Mouse (Mus musculus) inflammation-experienced regulatory T-cells, adult 16 weeks (primary cell): ENCODE results near the gene Krt27. TPM values are rescaled to one million over a fixed set of nuclear protein-coding genes. Genes with fewer than 3 reads are reported as not detected.

Experiments used
- polyA plus RNA-seq: library from polyadenylated mRNA; unstranded; fragments of 100-300 nt; shearing (Covaris generic); gene quantifications from one replicate; pipeline ENCODE4 v1.2.1, GENCODE M21; 2017

The Krt27 gene
- polyA plus RNA-seq, result not detected

DNA sequence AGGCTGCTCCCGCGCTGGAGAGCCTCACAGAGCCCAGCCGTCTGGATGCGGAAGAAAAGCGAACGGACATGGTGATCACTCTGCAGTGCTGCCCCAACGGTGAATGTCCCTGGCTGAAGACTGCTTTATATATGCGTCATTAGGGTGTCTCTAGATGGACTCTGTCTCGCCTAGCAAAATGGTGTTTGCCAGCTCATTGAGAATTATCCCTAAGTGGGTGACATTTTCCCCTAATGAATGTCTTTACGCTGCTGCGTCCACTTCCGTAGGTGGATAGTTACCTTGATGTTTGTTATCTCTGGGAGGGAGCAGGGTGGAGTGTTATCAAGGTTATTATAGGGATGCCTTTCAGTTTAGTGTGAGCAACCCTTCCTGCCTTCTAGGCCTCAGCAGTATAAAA lies at the start of gene Krt27:
Krt27 (minus strand) TSS at position 101 of the 400 bp plus-strand sequence.

DNA sequence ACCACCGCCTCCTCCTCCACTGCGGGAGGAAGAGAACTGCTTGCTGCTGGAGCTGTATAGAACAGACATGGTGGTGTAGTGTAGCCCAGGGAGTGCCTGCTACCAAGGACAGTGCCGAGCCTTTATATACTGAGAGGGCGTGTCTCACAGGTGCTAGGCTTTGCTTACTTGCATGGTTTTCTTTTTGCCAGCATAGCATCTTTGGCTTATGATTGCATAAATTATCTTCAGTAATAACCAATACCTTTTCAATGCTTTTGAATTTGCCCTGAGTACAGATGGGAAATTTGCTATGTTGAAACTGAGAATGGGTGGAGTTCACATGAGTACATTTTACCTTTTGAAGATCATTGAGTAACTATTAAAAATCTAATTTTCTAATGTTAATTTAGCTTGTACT lies 38.4 kb upstream of the Krt27 start, which contains the start of gene Krt10:
Krt10 (minus strand) TSS at position 101 of the 400 bp plus-strand sequence.

DNA sequence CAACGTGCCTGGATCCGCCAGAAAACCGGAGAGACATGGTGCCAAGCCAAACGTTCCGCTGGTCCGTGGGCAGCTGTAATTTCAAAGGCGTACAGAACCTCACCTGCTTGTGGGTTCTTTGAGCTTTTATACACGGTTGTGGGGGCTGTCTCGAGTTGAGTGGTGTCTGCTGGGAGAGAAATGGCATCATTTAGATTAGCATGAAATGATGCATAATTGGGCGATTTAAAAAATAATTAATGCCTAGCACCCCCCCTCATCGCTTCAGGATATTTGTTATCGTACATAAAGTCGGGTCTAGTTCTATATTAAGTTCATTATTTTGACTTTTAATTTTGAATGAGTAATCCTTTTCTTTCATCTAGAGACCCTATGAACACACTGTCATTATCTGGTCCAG lies 23.9 kb upstream of the Krt27 start, which contains the start of gene Krt28:
Krt28 (minus strand) TSS at position 101 of the 400 bp plus-strand sequence.

DNA sequence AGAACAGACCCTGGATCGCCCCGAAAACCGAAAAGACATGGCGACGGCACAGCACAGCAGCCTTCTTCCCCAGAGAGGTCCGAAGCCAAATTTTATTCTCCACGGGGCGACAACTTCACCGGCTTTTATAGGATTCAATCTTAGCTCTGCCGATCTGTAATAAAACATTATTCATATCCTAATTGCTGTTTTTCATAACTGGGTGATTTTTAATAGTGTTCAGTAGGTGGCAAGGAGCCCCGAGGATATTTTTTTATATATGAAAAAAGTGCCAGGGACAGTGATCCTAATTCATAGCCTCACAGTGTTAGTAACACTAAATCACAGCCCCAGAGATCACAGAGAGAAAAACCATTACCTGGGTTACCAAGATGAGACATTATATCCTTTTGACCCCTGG lies 13.0 kb downstream of the Krt27 start, which contains the start of gene Krt26:
Krt26 (minus strand) TSS at position 101 of the 400 bp plus-strand sequence.

DNA sequence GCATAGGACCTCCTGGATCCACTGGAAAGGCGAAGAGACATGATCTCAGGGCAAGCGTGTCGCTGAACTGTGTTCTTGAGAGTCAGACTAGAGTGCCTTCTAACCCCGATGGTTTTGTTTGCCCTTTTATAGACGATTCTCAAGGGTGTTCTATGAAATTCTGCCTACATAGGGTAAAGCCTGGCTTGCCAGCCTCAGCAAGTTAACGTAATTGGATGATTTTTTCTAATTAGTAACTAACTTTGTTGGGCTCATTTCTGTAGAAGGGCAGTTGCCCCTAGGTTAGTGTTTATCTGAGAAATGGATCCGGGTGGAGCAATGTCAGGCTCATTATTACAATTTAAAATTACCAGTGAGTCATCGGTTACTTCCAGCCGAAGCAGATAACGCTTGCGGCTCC lies 28.1 kb downstream of the Krt27 start, which contains the start of gene Krt25:
Krt25 (minus strand) TSS at position 101 of the 400 bp plus-strand sequence.

Other genes starting within 250 kb of the Krt27 start
- 398 TPM for gene Ccr7, start 196.0 kb downstream of the Krt27 start, polyA plus RNA-seq
- gene Smarce1, start 120.1 kb downstream of the Krt27 start, polyA plus RNA-seq, result 225 TPM
- gene Krt222, start 107.0 kb downstream of the Krt27 start, polyA plus RNA-seq, result 2.2 TPM
- gene Krt24, start 65.8 kb downstream of the Krt27 start, polyA plus RNA-seq, result not detected
- not detected for gene Krt25, start 28.2 kb downstream of the Krt27 start, polyA plus RNA-seq
- not detected for gene Krt26, start 13.1 kb downstream of the Krt27 start, polyA plus RNA-seq
- gene Krt28, start 23.8 kb upstream of the Krt27 start, polyA plus RNA-seq, result not detected
- gene Krt10, start 38.3 kb upstream of the Krt27 start, polyA plus RNA-seq, result 21.7 TPM
- not detected for gene Krt12, start 71.2 kb upstream of the Krt27 start, polyA plus RNA-seq
- gene Krt20, start 87.0 kb upstream of the Krt27 start, polyA plus RNA-seq, result not detected
- not detected for gene Krt23, start 142.0 kb upstream of the Krt27 start, polyA plus RNA-seq
- gene Krt39, start 170.2 kb upstream of the Krt27 start, polyA plus RNA-seq, result not detected
- not detected for gene Krt40, start 192.1 kb upstream of the Krt27 start, polyA plus RNA-seq
- not detected for gene Krtap3-3, start 199.8 kb upstream of the Krt27 start, polyA plus RNA-seq
- not detected for gene Krtap3-2, start 205.7 kb upstream of the Krt27 start, polyA plus RNA-seq
- not detected for gene Gm11939, start 208.4 kb upstream of the Krt27 start, polyA plus RNA-seq
- not detected for gene Krtap3-1, start 215.5 kb upstream of the Krt27 start, polyA plus RNA-seq
- not detected for gene Krtap1-5, start 229.9 kb upstream of the Krt27 start, polyA plus RNA-seq
- gene Krtap1-4, start 232.6 kb upstream of the Krt27 start, polyA plus RNA-seq, result not detected
- not detected for gene Krtap1-3, start 240.2 kb upstream of the Krt27 start, polyA plus RNA-seq
- gene Krtap9-3, start 247.0 kb upstream of the Krt27 start, polyA plus RNA-seq, result not detected